Mouse (Mus musculus) layer of hippocampus, postnatal 25 days (tissue): Measurements from ENCODE around the gene Katnal1. TPM values are rescaled to one million over a fixed set of nuclear protein-coding genes. Genes with fewer than 3 reads are reported as not detected.

Experiments used
- DNase-seq, 2 experiments: peaks; one replicate each; pipeline ENCODE4 v3.0.0; 2022; ENCODE audit warnings: mixed read lengths in 2 of 2, low spot score in 1 of 2; ENCODE audit errors: extremely low spot score in 1 of 2
- total RNA-seq, 2 experiments: library from RNA; stranded (reverse); gene quantifications; 2 replicates each; pipeline ENCODE4 v1.2.3; 2021

Gene Katnal1
- total RNA-seq, 2 experiments from 2014 or later: 60.1 to 63.6 TPM

DNA sequence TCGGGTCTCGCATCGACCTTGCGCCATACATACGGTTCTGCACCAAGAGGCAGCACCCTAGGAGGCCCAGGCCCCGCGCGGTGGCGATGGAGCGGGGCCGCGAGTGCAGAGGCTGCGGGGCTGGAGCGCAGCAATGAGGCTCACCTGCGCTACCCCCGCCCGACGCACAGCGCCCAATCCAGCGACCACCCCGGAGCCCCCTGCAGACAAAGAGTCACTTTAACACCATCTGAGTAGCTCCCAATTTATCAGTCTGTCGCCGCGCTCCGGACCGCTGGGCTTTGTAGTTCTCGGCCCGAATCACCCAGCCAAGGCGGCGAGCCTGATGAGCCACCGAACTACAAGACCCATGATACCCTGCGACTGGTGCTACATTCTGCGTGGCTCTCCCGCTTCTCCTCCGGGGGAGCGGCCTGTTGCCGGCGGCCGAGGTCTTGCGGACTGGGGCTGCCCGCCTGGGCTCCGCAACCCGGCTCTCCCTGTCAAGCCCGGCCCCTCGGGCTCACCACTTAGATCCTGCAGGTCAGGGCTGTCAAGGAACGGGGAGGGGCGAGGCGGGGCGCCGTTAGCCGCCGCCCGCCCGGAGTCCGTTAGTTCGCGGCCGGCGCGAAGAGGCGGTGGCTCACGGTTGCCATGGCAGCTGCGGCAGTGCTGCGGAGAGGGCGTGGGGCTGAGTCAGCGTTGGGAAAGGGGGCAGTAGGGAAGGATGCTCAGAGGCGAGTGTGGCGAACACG lies 571 bp downstream of the Katnal1 start:
- peak; percentile 84 to 92 for DNase-seq

DNA sequence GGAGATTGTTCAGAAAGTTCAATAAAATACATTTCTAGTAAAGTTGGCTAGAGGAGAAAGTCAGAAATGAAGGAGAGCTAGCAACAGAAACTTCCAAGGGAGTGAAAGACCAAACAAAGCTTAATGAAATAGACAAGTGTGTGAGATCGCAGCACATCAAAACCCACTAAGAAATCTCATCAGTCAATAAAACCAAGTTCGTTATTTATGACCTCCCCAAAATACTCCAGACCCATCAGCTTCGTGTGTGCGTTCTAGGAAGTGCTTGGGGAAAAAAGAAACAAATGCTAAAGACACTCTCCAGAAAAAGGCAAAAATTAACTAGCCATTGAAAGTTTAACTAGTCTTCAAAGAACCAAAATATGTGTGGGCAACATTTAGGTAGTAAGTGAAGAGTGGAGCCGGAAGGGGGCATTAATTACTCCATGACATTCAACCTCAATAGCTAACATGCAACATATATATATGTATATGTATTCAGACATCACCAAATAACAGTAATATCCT lies 1.4 kb downstream of the Katnal1 start:
- DNase-seq: no peak

DNA sequence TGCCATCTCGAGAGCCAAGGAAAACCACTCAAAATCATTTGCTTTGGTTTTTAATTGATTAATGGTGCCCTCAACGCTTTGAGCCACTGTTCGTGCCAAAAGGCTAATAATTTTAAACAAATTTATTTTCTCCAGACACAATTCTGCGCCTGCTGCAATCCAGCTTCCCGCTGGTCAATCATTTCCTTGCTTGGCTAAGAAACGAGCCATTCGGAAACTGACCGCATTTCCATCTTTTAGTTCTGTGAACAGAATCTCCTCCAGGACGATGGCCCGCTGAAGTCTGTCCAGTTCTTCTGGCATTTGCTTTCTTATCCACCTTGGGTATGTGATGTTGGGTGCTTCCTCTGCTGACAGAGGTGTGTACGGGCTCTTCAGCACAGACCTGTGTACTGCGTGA lies 4.5 kb downstream of the Katnal1 start:
- no peak for DNase-seq

DNA sequence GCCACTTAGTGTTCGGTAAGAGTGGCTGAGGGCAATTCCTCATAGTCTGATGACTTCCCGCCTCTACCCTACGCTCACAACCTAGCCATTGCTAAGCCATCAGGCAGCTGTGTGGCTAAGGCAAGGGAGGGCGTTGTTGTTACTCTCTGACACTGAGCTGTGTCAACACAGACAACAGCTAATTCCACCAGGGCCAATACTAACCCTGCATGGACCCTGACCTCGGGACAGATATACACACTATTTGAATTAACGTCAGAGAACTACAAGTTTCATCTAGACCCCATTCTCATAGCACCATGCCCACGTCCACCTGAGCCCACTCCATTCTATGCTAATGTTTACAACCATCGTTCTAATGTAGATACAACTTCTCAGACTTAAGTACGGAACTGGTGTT lies 5.1 kb downstream of the Katnal1 start:
- DNase-seq: no peak

DNA sequence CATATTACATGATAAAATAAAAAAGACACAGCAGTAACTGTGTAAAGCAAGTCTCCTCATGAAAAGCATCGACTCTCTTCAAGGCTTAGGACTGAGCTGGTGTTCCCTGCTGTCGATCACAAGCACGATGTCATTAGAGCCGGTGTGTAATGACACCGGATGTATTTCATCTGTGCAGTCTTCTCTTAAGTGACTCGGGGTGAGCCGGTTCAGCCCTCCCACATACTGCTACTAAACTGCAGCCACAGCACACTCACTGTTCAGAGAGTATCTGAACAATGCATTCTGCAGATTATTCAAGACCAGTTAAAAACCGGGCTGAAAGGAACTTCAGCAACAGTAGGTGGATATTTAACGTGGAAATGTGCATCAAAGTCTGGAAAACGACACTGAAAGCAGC lies 5.7 kb downstream of the Katnal1 start:
- DNase-seq: no peak

DNA sequence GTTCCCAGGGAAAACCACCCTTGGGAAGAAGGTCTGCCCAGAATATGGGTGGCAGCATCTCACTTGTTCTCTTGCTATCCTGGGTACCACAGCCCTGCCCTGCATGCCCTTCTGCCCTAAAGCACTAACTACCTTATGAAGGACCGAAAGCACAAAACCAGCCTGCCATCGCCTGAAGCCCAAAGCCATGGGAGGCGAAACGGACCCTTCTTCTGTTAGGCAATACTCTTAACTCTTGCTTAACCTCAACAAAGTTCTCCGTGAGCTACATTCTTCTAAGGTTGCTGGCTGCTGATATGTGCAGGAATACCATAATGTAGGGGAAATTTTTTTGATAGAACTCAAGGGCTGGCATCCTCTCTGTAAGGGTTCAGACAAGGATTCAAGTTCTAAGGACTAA lies 6.3 kb downstream of the Katnal1 start:
- DNase-seq: no peak

DNA sequence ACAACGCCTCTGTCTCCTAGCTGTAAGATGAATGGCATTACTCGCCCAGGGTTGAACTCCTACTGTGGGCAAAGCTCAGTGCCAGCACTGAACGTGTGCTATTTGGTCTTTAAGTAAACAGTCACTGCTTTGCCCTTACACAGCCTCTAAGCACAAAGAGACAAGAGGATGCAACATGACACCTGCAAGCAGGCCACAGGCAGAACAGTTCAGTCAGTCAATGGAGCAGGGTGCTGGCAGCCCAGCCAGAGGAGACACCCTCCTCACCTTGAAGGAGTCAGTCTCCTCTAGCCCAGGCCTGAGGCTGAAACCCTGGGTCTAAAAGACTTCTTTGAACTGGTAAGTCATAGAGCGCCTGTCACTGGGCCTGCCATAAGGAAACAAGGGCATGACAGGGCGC lies 11.1 kb downstream of the Katnal1 start:
- no peak for DNase-seq

DNA sequence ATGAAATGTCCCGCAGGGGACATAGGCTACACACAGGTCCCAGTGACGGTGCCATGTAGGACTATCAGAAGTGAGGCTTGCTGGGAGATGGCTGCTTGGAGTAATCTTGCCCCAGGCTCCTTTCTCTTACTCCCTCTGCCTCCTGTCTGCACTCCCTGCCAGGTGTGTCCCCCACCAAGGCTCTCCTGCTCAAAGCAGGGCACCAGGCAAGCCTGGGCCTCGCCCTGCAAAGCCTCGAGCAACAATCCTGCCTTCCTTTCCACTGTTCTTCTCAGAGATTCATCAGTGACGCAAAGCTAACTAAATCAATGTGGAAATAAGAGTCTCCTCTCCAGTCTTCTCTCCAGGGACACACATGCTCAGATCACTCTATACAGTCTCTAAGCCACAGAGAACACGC lies 12.3 kb downstream of the Katnal1 start:
- no peak for DNase-seq

DNA sequence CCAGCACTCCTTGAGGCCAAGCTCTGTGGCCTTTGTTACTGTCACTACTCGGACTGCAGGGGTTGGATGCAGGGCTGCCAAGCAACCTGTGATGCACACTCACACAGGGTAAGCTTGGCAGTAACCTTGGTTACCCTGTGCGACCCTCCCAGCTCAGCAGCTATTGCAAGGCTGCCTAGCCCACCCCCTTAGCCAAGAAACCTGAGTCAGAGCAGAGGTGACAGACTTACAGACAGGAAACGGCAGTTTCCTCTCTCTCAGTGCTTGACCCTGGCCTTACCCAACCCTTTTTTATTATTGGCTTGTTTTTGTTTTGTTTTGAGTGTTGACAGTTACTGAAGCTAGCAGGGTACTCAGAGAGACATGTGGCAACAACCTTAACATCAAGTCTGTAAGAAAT lies 16.9 kb downstream of the Katnal1 start:
- no peak for DNase-seq

DNA sequence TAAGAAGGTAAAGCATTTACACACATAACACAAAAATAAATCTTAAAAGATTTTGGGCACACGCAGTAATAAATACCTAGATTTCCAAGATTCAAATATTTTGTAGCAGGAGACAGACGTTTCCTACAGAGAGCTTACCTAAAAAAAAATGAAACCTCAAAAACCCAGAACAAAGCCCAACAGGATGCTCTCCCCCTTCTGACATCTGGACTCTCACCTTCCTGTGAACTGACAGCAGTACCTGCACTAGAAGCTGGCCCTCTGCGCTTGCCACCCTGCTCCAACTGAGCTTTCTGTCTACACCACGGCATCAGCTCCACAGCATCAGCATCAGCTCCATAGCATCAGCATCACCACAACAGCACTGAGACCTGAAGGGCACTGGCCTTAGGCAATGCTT lies 19.1 kb downstream of the Katnal1 start:
- DNase-seq: no peak

DNA sequence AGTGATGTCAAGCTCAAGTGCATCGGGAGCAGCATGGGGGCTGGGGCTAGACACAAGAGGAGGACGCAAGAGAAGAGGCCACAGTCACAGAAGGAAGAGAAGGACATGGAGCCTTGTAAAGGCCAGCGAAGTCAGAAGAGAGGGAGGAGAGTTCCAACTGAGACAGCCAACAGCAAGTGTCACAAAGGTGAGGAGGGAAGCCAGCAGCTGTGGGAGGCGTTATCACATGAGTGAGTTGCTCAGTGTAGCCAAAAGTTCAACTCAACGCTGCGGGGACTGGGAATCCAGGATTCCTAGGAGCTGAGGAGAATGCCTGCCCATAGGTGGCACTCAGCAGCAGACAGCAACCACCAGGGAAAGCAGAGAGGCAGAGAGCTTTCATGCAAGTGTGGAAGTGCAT lies 19.7 kb downstream of the Katnal1 start:
- no peak for DNase-seq

DNA sequence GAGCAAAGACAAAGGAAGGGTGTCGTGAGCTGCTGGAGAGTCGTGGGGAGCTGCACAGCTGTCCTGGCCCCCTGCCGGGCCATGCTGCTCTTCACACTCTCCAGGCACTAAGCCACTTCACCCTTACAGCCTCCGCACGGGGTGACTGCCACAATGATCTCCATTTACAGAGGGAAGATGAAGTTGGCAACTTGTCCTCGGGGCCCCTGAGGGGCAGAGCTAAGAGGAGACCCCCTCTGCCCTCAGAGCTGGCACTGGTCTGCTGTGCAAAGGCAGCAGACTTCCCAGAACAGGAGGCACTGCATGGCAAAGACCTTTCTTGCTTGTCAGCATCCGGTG lies 20.1 kb downstream of the Katnal1 start:
- DNase-seq: no peak

DNA sequence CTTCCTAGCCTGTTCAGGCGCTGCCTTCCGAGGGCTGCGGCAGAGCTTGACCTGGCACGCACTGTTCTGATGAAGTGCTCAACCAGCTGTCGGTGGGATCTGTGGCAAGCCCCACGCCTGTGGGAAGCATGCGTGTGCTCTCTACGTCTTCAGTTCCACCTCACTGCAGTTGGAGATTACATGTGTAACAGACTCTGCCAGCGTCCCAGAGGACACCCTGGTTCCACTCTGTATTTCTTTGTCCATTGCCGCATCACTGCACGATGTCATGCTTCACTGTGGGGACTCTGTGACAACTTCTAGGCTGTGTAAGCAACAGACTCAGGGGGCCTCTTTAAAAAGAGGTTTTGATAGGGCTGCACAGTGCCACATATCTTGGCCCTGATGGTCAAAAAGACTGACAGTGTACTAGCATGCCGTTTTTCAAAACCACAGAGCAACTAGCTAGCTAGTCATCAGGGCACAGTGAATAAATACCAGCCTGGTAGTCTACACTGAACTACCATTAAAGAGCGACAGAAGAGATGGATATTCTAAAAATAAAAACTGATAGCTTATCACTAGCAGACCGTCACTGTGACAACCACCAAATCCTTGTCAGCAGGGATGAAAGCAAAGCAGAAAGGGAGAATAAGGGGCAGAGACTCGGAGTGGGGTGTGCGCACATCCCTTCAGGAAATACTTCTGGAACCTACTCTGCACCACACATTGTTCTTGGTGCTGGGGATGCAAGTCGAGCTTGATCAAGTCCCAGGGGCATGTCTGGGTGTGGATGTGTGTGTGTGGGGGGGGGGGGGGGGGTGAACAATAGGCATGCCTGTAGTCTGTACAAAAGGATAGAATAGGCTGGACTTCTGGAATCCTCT lies 20.7 kb downstream of the Katnal1 start:
- no peak for DNase-seq

DNA sequence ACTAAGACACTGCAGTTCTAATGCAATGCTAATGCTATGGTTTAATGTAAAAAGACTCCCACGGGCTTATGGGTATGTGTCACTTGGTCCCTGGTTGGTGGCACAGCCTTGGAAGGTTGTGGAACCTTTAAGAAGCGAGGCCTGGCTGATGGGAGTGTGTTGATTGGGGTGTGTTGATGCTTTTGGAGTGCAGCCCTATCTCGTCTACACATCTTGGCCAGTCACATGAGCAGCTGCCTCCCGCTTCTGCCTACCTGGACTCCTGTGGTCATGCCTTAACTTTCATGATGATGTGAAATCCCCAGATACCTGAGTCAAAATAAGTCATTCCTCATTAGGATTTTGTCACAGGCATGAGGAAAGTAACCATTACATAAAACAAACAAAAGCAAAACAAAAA lies 22.8 kb downstream of the Katnal1 start:
- DNase-seq: no peak

DNA sequence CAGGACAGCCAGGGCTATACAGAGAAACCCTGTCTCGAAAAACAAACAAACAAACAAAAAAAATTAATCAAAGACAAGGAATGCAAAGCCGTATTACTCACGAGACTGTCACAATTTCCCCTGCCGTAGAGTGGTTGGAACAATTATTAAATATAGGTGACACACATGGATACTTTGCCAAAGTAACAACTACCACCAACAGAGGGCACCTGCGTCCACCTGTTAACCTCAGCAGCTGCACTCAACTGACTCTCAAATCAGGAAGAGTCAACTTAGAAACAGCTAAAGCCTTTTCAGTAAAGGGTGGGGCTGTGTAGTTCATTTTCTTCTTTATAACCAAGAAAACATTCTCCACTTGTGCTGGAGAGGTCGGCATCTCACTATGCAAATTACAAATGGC lies 24.3 kb downstream of the Katnal1 start:
- no peak for DNase-seq

DNA sequence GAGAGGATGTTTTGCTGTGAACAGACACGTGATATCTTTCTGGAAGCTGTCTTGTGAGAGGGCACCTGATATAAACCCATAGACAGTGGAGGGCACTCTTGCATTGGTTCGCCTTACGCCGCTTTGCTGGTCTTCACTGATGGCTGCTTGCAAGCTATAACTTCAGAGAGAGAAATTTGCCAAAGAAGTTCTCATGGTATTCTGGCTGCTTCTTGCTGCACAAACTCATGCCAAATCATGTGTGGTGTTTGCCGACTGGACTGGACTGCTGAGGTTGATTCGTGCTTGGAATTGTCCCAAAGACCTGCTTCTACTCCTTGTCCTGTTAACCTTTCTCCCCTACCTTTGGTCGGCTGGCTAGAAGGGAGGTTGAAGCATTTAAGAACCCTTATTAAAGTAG lies 29.8 kb downstream of the Katnal1 start:
- no peak for DNase-seq

DNA sequence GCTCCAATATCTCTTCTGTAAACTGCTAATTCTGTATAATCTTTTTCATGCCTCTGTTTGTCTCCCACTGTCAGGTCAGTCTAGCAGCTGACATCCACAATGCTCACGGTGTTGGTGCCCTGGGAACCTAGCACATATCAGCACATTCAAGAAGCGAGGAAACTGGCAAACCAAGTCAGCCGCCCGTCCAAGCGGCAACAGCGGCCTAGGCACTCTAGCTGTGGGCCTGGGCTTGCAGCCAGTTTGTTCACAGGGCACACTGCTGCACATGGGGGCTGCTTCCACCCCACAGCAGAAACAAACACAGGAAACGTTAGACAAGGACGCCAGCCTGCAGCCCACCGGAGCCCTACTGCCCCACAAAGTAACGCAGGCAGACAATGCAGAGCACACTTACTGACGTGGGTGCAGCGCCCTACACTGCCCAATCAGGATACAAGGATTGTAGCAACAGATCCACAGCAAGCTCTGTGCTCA lies 31.1 kb downstream of the Katnal1 start:
- no peak for DNase-seq

DNA sequence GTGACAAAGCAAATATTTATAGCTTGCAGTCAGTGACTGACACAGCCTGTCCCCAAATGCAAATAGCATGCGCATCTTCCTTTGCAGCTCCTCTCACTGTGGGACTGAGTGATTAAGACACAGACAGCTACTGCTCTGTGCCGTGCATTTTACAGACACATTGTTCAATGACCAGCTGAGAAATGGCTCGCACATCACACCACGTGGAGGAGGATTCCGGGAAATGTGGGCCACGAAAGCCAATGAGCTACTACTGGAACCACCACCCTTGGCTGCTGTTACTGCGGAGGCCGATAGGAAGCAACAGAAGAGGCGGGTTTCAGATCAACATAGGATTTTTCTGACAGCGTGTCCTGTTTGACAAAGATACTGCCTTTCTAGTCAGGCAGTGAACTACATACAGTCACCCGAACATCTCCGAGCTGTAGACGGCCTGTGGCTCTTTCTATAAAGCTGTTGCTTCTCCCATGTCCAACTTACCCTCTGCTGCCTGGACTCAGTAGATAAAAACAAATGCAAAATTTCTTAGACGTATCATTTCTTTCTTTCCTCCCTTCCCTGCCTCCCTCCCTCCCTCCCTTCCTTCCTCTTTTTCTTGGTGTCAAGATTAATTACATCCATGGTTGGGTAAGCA lies 31.9 kb downstream of the Katnal1 start:
- DNase-seq: peak in 1 of 2 experiments; percentile 26

DNA sequence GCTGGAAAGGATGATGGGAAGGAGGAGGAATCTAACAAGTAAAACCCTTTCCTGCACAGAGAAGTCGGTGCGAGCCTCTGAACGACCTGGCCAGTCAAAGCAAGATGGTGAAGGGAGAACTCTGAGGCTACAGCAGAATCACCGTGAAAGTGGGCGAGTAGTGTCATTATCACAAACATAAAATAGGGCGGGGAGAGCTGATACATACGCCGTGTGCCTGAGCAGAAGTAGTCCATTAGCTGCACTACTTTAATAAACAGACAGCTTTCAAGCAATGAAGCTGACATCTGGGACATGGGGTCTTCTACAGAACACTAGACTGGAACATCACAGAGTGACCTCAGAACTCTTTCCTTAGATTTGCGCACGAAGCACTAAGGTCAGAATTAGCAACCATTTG lies 32.6 kb downstream of the Katnal1 start:
- DNase-seq: no peak

DNA sequence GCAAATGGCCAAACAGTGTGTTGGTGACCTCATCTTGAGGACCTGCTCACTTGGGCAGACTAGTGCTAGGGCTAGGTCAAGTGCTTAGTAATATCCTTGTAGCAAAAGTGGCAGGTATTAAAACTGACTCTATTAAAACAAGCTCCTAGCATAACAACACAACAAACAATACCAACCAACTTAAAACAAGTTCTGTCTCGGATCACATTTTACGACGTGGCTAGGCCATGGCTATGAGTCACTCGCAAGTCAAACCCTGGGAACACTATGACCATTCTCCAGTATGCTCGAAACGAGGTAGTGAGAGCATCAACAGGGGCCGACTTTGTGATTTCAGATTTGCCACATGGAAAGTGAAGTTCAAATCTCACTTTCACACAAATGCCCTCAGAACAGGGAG lies 33.3 kb downstream of the Katnal1 start:
- DNase-seq: no peak

DNA sequence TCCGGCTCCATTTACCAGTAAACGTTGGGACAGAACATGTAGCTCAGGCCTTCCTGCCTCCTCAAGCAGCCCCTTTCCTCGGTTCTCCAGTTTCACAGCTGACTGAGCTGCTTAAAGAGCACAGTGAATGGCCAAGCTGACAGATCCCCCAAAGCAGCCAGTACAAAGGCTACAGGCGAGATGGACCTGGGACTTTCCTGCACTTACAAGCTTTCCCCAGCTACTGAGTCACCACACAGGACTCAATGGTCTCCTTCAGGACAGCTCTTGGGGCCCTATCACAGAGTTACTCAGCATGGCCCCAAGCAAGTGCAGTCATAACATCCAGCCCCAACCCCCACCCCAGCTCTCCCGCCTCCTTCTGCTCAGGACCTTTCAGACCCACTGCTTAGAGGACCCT lies 34.1 kb downstream of the Katnal1 start:
- DNase-seq: no peak
